Mouse (Mus musculus) MN1 (cell line): ENCODE measurements around the gene Wdr89.
"Not testable (repeated sequence)": the region's sequence is repeated elsewhere in the genome, so short reads cannot be mapped to it uniquely, and the experiment has no call there.

ENCODE experiments used
- DNase-seq: peaks from one replicate; pipeline ENCODE4 v3.0.0-alpha.2; 2016; ENCODE audit warnings: low spot score

The Wdr89 gene

DNA sequence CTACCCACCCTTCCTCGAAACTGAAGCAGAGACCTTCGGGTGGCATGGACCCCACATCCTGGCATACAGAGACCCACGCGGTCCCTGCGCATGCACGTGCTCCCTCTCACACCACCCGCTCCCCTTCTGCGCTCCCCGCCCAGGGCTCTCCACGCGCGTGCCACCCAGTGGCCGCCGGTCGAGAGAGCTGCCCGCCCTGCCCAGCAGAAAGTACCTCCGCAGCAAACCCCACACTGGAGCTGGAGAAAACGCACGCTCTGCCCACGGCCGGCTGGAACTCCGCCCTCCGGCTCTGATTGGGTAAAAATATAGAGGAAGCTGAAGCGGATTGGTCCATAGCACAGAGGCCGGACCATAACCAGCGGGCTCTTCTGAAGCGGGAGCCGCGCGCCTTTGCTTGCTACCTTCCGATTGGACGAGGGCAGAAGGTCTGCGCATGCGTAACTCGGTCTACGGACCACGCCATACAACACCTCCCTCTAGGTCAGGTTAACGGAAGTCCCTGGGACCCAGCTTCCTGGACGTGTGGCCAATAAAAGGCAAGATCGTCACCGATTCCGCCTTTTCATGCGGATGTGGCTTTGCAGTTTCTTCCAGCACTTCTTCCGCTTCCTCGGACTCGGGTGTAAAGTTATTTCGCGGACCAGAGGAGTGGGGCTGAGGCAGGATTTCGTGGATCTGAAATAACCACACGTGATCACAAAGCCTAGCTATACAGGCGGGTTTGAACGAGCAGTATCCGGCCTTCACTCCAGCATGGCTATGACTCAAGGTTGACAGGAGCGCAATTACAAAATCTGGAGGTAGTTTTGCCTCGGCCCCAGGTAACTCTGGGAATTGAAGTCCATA is at the start of gene Wdr89:
Gene Wdr89 (minus strand): TSS at position 280 of the 849 bp plus-strand sequence.
- DNase-seq: peak; percentile 100

DNA sequence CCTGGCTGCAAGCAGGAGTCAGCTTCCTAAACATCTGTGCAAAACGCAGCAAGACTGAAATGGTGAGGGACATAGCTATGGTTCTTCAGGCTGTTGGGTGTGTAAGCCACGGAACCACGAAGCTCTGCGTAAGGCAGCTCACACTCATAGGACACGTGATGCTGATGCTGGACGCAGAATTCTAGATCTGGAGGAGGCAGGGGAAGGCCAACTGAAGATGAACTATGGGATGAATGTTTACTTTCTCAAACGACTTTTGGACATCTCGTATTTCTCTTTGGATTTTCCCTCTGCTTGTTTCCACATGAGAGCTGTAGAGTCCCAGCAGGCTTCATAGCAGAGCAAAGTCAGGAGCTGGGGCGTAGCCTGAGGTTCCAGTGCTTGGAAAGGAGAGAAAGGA is 44.3 kb upstream of the Wdr89 start:
- no peak for DNase-seq

DNA sequence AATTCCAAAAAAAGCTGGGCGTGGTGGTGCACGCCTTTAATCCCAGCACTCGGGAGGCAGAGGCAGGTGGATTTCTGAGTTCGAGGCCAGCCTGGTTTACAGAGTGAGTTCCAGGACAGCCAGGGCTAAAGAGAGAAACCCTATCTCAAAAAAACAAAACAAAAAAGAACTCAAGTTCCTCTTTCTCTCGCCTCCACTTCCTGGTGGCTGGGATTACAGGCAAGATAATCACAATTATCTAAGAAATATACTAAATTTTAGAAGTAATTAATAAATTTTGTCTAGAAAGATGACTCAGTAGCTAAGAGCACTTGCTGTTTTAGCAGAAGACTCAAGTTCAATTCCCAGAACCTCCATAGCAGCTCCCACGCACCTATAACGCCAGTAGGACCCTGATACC is 43.6 kb upstream of the Wdr89 start:
- not testable (repeated sequence) for DNase-seq

DNA sequence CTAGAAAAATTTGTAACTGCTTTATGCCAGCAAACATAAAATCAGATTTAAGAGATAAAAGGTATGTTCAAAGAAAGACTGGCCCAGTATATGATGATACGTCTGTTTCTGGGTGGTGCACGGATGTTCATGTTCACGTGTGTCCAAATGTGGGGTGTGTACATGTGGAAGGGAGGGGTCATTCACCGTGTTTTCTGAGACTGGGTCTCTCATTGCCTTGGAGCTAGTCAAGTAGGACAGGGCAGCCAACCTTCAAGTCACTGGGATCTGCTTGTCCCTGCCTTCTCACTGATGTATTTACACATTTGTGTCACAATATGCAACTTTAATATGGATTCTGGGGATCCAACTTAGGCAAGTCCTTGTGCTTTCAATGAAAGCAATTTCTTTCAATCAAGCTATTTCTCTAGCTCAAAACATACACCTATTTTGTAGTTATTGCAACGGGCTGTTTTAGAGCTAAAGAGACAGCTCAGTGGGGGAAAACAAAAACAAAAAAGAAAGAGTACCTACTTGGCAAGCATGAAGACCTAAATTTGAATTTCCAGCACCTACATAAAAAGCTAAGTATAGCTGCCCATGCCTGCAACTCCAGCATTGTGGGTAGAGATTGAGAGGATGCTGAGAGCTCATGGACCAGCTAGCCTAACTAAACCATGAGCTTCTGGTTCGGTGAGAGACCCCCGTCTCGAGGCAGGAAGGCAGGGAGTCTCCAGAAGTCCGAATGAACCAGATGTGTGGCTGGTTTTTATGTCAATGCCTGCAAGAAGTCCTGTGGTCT is 41.4 kb upstream of the Wdr89 start:
- DNase-seq: no peak

DNA sequence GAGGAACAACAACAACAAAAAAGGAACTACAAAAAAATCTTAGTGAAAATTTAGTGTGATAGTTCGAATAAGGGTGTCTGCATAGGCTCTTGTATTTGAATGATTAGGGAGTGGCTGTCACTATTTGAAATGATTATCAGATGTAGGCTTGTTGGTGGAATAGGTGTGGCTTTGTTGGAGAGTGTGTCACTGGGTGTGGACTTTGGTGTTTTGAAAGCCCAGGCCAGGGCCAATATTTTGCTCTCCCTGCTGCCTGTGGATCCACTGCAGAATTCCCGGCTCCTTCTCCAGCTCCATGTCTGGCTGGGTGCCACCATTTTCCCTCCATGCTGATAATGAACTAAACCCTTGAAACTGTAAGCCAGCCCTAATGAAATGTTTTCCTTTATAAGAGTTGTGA is 40.2 kb upstream of the Wdr89 start:
- DNase-seq: no peak

DNA sequence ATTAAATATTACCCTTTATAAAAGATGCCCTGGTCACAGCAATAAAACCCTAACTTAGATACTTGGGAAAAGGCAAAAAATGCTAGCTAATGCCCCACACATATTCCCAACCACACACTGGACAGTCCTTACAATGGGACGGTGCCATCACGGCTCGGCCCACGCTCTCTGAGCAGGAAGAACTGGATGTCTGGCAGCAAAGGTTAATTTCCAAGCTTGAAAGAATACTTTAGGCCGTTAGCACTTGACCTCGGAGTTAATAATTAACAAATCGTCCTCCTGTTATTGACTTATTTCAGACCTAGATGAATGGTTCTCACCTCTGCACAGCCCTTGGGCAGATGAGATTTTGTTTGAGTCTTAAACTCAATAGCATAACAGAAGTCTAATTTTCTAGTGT is 37.3 kb upstream of the Wdr89 start:
- DNase-seq: no peak

DNA sequence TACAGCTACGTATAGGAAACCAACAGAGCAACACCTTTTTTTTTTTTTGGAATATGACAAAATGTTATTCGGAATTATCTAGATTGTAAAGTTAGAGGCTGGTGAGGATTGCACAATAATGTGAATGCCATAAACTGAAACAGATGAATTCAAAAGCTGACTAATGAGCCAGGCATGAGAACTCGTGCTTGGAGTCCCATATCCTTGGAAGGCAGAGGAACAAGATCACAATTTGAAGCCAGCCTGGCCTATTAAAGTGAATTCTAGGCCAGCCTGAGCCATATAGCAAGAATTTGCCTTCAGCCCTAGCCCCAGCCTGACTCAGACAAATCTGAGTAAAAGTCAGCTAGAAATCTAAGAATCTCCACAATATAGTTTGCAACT is 33.4 kb upstream of the Wdr89 start:
- no peak for DNase-seq

DNA sequence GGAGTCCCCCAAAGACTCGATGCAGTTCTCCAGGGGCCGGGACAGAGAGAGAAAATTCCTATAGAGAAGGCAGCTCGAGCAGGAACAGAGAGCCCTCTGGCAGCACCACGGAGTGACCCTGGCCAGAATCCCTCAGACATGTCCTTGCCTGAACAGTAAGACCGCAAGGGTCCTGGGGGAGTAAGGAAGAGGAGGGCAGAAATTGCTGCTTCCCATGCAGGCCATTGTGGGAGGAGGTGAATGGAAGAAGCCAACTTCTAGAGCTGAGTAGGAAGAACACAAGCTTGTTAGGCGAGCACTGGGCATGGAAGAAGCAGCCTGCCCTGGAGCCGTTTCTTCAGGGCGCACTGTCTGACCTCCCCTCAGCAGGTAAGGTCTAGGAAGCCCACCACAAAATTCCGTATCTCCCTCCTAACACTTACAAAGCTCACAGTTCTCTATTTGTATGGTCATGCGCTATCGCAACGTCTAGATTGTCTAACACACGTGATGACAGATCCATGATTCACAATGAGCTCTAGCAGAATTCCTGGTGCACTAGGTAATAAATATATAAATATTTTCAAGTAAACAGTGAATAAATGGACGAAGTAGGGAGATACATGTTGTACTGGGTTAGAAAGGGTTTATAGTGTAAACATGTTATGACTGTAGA is 32.9 kb upstream of the Wdr89 start:
- no peak for DNase-seq

DNA sequence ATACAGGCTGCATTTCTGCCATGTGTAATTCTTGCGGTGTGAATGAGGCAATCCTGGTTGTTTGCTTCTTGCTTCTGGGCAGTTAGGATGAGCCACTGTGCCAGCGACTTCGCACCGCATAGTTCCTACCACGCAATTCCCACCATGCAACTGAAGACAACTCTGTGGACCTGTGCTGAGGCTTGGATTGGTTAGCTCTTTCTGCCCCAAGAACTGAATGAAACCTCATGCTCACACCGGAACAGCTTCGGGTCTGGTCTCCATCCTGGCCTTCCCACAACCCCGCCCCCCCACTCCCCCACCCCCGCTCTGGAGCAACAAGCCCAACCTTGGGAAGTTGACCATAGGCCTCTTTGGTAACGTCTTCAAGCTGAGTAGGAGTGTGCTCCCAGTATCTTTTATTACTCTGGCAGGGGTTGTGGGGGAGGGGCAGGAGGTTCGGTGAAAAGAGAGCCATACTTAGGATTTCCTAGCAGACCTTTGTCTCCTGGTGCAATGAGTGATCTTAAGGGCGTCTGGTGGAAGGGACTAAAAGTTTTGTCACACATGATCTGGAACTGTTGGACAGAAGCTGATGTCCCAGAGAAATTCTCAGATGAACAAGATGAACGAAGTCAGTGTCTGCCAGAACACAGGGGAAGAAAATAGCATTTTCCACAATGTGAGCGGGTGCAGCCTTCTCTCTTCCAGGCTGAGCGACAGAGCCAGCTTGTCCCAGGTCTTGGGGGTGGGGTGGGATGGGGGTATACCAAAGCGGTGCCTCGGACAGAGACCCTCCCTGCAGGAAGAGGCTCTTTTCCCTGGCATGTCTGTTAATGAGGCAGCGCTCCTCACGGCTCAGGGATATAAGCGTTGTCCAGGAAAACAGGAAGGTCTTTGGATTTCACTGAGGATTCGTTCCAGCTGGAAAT is 32.1 kb upstream of the Wdr89 start:
- DNase-seq: no peak

DNA sequence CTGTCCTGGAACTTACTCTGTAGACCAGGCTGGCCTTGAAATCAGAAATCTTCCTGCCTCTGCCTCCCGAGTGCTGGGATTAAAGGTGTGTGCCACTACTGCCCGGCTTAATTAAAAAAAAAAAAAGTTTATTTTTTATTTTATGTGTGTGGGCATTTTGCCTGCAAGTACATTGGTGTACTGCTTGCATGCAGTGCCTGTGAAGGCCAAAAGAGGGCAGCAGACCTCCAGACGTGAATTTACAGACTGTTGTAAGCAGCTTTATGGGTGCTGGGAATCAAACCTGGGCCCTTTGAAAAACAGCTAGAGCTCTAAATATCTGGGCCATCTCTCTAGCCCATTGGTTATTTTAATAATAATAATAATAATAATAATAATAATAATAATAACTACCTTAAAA is 29.4 kb upstream of the Wdr89 start:
- no peak for DNase-seq

DNA sequence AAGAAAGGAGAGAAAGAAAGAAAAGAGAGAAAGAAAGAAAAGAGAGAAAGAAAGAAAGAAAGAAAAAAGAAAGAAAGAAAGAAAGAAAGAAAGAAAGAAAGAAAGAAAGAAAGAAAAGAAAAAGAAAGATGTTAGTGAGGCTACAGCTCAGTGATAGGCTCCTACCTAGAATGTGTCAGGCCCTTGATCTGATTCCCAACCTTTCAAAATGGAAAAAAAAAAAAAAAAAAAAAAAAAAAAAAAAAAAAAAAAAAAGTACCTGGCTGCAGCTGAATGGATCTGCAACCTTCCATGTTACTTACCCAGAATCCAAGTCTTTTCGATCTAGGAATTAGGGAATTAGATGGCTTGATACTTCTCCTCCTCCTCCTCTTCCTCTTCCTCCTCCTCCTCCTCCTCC is 26.5 kb upstream of the Wdr89 start:
- DNase-seq: not testable (repeated sequence)

DNA sequence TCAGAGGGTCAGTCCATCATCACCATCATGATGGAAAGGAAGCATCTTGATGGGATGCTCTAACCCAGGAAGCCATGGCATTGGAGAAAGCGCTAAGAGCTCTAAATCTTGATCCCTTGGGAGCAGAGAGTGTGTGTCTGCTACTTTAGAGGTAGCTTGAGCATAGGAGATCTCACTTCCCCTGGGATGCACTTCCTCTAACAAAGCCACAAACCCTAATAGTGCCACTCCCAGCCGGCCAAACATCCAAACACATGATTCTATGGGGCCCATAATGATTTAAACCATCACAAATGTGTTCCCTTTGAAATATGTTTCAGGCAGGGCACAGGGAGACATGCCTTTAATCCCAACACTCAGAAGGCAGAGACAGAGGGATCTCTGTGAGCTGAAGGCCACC is 19.7 kb upstream of the Wdr89 start:
- DNase-seq: no peak

DNA sequence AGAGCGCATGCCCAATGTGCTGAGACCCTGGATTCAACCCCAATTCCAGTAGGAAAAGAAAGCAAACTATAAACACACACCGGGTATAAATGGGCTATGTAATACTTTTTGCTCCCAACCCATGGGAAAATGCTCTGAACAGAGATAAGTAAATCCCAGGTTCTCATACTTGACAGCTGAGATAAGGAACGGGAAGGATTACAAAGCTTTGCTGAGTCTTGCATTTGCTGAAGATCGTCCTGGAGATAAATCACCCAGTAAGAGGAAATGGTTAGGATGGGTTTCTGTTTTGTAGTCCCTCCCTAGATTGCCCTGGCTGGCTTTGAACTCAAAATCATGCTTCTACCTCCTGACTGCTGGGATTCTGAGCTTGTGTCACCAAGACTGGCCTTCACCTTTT is 18.0 kb upstream of the Wdr89 start:
- DNase-seq: no peak

DNA sequence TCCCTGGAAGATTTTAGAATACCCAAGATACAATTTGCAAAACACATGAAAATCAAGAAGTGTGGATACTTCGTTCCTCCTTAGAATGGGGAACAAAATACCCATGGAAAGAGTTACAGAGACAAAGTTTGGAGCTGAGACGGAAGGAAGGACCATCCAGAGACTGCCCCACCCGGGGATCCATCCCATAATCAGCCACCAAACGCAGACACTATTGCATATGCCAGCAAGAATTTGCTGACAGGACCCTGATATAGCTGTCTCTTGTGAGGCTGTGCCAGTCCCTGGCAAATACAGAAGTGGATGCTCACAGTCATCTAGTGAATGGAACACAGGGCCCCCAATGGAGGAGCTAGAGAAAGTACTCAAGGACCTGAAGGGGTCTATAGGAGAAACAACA is 14.7 kb upstream of the Wdr89 start:
- not testable (repeated sequence) for DNase-seq

DNA sequence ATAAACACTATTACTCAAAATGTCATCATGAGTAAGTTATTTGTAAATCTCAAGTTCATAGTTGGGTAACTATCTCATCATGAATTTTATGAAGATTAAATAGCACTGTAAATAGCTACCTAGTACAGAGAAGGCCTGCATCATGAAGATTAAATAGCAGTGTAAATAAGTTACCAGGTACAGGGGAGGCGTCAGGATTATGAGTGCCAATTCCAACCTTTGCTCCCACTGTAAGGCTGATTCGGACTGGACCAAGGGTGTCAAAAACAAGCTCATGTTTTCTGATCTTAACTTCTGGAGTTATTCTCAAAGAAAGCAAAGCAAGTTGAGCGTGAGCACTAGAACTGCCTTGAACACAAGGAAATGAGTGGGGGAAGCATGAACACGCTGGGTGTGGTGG is 14.3 kb upstream of the Wdr89 start:
- DNase-seq: no peak

DNA sequence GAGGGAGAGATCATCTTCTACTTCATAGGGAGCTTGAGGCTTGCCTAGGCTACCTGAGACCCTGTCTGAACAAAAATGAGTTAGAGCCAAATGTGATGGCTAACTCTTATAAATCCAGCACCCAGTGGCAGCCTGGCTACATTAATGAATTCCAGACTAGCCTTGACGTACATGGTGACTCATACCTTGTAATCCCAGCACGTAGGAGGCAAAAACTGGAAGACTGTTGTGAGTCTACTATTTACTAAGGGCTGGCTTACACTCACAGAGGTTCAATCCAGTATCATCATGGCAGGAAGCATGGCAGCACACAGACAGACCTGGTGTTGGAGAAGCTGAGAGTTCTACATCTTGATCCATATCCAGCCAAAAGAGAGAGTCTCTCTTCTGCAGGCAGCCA is 13.5 kb upstream of the Wdr89 start:
- no peak for DNase-seq

DNA sequence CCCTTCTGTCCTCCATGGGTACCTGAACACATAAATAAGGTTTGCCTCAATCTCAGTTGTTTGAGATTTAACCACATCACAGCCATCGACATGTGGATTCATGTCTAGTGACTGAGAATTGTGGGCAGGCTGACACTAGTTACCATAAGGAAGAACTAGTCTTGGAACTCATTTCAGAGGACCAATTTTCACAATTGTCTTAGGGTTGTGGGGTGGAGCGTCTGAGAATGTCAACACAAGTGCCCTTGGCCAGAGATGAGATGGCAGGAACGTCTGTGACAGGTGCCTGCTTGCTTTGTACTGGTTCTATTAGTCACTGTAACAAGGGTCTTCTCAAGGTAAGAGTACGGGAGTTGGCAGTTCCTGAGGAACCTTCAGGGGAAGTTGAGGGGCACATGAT is 11.8 kb upstream of the Wdr89 start:
- DNase-seq: no peak

DNA sequence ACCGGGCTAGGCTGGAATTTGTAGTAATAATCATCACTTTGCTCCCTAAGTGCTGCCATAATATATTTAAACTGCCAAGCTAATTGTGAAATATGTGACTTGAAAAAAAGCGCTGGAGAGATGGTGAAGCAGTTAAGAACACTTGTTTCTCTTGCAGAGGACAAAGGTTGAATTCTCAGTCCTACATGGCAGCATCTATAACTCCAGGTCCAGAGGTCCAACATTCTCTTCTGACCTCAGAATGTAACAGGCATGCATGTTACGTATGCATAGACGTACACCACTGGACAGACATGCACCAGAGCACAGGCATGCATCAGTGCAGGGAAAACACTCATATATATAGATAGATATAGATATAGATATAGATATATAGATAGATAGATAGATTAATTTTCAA is 9.1 kb upstream of the Wdr89 start:
- DNase-seq: no peak

DNA sequence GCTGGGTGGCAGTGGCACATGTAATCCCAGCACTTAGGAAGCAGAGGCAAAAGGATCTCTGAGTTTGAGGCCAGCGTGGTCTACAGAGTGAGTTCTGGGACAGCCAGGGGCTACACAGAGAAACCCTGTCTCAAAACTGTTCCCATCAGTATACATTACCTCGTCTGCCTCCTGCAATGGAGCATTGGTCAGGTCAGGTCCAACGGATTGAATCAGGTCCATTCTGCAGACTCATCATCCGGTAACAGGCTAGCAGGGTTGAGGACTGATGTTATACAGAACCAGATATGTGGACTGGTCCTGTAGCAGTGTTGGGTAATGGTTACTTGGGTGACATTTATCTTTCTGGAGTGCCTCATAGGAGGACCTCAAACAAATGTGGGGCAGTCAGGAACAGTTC is 3.3 kb upstream of the Wdr89 start:
- no peak for DNase-seq

DNA sequence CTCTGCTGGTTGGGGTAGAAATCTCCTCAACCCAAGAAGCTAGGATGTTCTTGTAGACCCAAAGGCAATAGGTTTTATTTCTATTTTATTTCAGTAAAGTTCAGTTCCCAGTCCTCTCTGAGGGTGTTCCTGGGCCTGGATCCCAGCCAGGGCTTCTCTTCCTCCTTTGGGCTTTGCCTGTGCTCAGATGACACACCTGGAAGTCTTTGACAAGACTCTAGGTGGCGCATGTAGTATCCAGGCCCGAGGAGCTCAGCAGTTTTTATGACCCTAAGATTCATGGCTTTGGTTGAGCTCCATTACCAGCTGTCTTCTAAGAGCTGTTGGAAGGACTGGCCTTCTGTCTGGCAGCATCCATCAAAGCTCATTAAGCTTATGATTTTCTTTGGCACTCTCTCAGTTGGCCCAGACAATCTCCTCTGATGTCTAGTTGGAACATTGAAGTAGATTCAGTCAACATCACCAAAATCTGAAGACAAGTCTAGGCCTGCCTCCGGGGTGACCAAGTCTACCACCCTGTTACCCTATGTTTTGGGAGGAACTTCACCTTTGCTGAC is 2.5 kb upstream of the Wdr89 start:
- DNase-seq: no peak

DNA sequence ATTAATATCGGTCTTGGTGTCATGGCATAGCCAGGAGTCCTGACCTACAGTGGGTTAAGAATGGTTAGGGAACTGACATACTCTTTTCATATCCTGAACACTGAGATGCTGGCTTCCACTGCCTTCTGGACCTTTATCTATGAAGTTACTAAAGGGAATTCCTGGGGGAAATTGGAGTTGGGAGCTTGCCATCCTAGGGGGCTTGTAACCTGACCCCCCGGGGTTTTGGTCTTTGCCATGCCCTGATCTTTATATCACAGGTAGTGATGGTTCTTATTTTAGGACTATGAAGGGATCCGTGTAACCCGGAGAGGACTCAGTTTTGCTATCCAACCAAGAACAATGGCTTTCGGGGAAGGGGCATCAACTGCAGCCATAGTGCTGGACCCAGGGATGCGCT is 1.3 kb upstream of the Wdr89 start:
- DNase-seq: no peak

DNA sequence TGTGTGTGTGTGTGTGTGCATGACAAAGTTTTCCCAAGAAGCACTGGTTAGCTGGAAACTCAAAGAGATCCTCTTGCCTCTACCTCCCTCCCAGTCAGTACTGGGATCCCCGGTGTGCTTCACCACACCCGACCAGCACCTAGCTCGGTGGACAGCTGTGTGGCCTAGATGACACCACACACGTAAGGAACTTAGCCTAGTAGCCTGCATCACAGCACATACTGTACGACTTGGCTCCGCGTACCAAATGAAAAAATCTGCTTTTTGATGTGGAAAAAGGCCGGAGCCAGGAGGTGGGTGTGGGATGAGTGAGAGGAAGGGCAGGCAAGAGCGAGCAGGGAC is 450 bp downstream of the Wdr89 start:
- DNase-seq: no peak
